Mouse (Mus musculus) G1E (cell line): ENCODE measurements around the gene Hopx.

Experiments
- CTCF ChIP-seq: IDR thresholded peaks from 2 replicates; pipeline ENCODE4 v1.5.1; 2012; ENCODE audit warnings: low read depth, low read length, inconsistent platforms, mixed read lengths
- GATA2 ChIP-seq: IDR thresholded peaks from 2 replicates; pipeline ENCODE4 v1.6.1; 2012; ENCODE audit warnings: low read depth, low read length, inconsistent platforms, borderline replicate concordance

DNA sequence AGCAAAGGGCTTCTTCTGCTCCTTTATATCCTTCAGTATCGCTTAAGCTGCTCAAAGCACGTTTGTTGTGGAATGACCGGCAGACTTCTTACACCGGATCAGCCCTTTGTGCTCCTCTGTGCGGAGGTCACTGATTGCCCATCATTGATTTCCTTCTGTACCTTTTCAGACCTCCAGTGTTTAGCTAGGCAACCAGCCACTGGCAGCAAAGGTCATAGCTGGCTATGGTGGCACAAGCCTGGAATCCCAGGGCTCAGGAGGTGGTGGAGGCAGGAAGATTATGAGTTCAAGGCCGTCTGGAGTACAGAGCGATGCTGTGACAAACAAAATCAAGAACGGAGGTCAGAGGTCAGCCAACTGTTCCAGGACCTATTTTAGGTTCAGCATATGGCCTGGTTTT, 17.0 kb upstream of the Hopx start:
- TF ChIP-seq GATA2 (no peak), CTCF (no peak)
